Mouse (Mus musculus): Measurements from ENCODE around the gene Gm8122. TPM values are rescaled to one million over a fixed set of nuclear protein-coding genes. Genes with fewer than 3 reads are reported as not detected.
"Not testable (repeated sequence)": the region's sequence is repeated elsewhere in the genome, so short reads cannot be mapped to it uniquely, and the experiment has no call there.

Gm8122 gene
- not detected for total RNA-seq (2022)

DNA sequence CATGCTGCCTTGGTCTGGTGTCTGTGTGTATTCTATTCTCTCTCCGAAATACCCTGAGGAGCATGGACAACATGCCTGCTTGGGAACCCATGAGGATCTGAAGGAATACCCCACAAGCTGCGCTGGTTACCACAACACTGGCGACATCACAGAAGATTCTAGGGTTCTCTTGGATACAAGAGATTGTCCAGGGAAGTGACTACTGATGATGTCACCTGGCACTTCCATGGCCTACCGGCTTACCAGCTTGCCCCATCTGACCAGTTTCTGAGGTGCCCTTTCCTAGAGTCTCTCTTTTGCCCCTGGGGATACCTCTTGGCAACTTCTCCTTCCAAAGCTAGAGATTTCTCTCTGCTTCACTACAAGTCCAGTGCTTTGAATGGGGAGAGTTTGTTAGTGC lies at the start of gene Gm8122:
TSS of gene Gm8122 (minus strand) at position 101 of the 400 bp plus-strand sequence.
- DNase-seq, result not testable (repeated sequence)

- not testable (repeated sequence) for DNase-seq
Measured at GRCm38 (mm10) chr14:43278681-43279080, 43.6 kb upstream of the Gm8122 start.

DNA sequence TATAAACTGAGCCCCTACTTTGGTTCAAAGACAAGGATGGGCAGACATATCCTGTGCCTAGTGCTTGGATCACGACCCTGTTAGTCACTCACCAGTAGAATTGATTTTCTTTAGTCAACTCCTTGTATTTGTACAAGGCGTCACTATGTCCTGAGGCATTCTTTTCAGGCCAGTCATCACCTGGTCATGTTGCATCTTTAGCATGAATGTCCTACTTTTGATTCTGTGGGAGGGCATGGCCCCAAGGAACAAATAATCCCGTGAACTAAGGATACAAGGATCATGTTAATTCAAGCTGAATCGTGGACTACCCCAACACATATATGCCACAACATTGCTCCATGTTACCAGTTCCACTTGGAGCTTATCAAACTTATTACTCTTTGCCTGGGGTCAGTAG lies 43.0 kb upstream of the Gm8122 start:
- not testable (repeated sequence) for DNase-seq

- DNase-seq, result not testable (repeated sequence)
Measured at GRCm38 (mm10) chr14:43277468-43277867, 42.4 kb upstream of the Gm8122 start.

DNA sequence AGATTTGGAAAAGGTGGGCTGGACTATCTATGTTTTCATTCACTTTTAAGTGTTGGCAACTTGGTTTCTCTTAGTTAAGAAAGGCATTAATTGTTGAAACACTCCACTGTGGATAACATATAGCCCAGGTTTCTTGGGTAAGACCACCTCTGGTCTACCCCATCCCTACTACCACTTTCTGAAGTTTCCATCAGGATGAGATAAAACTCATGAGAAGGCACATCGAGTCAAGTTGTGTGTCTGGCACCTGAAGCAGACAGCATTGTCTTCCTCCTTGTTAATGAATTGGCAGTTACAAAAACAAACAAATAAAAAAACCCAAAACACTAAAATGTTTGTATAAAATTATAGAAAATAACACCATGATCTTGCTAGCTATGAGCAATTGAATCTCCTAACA lies 40.6 kb upstream of the Gm8122 start:
- not testable (repeated sequence) for DNase-seq

- DNase-seq, result peak; percentile 18
Measured at GRCm38 (mm10) chr14:43274986-43275511, 39.9 kb upstream of the Gm8122 start, which contains the start of gene Gm9732. TSS of gene Gm9732 (plus strand) at chr14:43275036.

DNA sequence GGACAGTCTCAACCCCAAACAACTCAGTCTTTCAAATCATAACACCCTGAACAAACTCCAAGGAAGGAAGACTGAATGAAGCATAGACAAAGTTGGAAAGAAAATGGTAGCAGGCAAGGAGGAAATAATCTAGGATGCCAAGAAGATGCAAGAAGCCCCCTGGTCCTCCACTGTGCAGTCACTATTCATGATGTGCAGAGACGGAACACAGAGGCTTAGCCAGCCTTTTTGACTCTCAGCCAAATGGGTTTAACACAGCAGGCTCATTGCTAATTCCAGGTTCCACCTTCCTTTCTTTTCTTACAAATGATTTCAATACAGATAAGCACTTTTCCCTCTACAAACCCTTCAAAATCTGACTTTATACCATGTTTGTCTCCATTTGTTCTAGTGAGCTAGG lies 38.1 kb upstream of the Gm8122 start:
- not testable (repeated sequence) for DNase-seq

DNA sequence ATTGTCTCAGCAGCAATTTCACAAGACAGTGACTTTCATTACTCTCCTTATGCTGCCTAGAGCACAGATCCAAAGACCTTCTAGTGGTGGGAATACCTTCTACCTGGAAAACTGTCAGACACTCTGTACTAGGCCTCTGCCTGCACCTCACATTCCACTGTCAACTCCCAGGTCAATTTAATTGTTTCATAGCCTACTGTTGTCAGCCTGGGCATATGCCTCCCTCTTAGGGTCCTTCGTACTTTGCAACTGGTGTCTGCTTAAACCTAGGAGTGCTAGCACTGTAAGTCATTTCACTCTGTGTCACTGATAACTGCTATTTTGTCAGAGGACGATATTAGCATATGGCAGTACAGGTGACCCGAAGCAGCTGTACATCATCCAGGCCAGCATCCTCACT lies 34.1 kb upstream of the Gm8122 start:
- not testable (repeated sequence) for DNase-seq

GRCm38 (mm10) chr14:43268521-43269084 lies 33.5 kb upstream of the Gm8122 start:
- DNase-seq, result not testable (repeated sequence)

- not testable (repeated sequence) for DNase-seq
Measured at GRCm38 (mm10) chr14:43263421-43263820, 28.3 kb upstream of the Gm8122 start.

- not testable (repeated sequence) for DNase-seq
Measured at GRCm38 (mm10) chr14:43258349-43258748, 23.2 kb upstream of the Gm8122 start, which contains the start of gene Gm8126. TSS of gene Gm8126 (plus strand) at chr14:43258649.

GRCm38 (mm10) chr14:43256511-43256910 lies 21.4 kb upstream of the Gm8122 start:
- not testable (repeated sequence) for DNase-seq

DNA sequence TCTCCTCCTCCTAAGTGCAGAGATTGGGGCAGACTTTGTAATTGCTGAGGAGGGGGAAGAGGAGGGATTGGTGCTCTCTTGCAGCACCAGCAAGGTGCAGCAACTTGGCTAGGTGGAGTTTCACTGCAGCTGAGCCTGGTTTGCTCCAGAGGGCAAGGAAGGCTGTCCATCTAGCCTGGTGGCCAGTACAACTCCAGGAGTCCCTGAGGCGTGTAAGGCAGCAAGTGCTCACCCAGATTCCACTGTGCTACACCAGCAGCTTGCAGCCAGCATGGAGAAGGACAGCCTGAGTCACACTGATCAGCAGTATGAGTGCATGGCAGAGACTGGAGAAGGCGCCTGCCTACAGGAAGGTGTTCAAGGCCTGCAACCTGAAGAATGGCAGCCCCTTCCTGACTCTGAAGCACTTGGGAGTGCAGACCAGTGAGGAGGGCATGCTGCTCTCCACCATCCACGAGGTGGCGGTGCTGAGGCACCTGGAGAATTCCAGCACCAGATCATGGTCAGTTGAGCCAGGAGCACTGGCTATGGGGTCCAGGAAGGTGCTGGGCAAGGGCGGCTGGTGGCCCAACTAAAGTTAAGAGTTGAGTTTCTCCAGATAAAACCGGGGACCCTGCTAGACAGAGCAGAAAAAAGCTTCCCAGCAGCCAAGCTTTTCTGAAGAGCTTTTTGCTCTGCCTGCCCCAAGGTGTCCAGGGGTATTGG lies 15.6 kb upstream of the Gm8122 start:
- not testable (repeated sequence) for DNase-seq

GRCm38 (mm10) chr14:43249611-43250170 lies 14.6 kb upstream of the Gm8122 start:
- not testable (repeated sequence) for DNase-seq

- not testable (repeated sequence) for DNase-seq
Measured at GRCm38 (mm10) chr14:43237769-43238168, 2.7 kb upstream of the Gm8122 start.

Other genes starting within 250 kb of the Gm8122 start
- not detected for gene Gm8082, start 241.7 kb downstream of the Gm8122 start, total RNA-seq (2022)
- not detected for gene Gm10376, start 219.7 kb downstream of the Gm8122 start, total RNA-seq (2022)
- gene Gm8094, start 158.7 kb downstream of the Gm8122 start, total RNA-seq (2022), result not detected
- gene Gm8104, start 134.7 kb downstream of the Gm8122 start, total RNA-seq (2022), result not detected
- not detected for gene Gm7233, start 55.4 kb downstream of the Gm8122 start, total RNA-seq (2022)
- not detected for gene Gm8126, start 23.3 kb upstream of the Gm8122 start, total RNA-seq (2022)
- gene Gm9732, start 39.7 kb upstream of the Gm8122 start, total RNA-seq (2022), result not detected
- gene Gm8127, start 58.5 kb upstream of the Gm8122 start, total RNA-seq (2022), result not detected
- gene 1700001F09Rik, start 112.5 kb upstream of the Gm8122 start, total RNA-seq (2022), result not detected
- gene Gm8138, start 181.0 kb upstream of the Gm8122 start, total RNA-seq (2022), result not detected